Mouse (Mus musculus) cerebellum, adult (tissue): ENCODE measurements around the gene Prkn.

ENCODE experiments used
- ATAC-seq: cut with Nextera tagmentation; 2 replicates; pipeline ENCODE4 v1.9.2; 2017; ENCODE audit warnings: mild to moderate bottlenecking, moderate library complexity, mixed read lengths; ENCODE audit not compliant: insufficient number of reproducible peaks, low FRiP score, low TSS enrichment

Prkn gene

DNA sequence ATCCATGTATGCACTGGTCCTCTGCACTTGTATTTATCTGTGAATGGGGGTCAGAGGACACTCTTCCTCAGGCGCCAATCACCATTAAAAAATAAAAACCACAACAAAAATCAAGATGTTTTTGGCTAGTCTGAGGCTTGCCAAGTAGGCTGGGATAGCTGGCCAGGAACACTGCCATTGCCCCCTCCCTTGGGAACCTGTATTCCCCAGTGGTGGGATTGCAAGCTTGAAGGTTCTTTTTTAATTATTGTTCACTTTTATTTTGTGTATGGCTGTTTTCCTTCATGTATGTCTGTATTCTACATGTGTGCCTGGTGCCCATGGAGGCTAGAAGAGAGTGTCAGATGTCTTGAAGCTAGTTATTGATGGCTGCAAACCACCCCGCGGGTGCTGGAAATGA, 664.3 kb downstream of the Prkn start:
- ATAC-seq = no peak

DNA sequence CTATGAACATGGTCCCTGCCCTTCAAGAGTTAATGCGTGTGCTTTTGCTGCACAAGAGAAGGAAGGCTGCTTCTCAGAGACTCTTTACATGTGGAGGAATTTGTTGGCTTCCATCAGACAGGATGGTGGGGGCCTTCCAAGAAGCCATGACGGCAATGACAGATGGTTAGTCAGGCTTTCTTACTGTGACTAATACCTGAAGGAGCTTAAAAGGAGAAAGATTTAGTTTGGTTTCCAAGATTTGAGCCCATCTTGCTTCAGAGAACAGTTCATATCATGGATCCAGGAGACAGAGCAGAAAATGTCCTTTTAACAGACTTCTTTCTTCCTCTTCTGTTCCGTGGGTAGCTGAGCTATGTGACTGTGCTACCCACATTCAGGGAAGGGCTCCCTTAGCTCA, 666.9 kb downstream of the Prkn start:
- ATAC-seq = no peak

DNA sequence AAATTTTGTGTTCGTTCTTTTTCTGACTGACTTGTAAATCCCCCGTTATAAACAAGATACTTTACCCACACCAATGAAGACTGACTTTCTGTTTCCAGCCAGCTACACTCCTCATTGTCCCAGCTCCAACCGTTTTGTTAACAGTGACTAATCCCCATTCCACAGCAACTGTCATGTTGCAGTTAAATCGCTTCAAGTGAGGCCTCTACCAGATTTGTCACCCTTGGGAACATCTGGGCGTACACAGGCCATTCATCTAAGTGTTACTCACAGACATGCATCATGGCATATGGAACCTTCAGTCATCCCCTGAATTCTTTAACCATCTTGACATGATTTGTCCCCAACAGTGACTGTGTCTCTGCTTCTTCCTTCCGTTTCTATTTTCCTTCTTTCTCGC, 669.9 kb downstream of the Prkn start:
- ATAC-seq = no peak

DNA sequence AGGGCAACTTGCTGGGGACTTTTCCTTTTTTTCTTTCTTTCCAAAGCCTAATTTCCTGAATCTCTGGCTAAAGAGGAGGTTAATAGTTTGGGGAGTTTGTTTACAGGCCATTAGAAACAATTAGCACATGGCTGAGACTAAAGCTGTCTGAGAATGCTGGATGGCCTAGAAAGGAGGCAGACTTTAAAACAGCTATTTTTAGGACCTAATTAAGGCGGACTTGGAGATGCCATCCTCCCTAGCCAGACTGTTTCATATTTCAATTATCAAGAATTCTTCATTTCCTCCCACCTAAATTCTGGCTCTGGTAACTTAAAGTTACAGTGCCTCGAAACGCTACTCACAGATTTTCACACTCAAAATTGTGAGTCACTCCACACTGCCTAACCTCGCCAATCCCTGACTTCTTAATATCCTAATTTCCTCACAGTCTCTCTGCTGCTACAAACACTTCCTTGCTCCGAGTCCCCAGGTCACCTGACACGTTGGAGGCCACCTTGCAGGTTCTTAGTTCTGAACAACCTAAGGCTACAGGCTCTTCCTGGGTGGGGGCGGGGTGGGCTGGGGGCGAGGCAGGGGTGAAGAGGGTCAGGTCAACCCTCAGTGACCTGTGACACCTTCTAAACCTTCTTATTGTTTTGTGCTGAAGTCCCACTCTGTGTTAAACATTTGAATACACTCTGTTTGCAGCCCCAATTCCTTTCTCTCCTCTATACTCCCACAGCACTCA, 674.0 kb downstream of the Prkn start:
- ATAC-seq = no peak

DNA sequence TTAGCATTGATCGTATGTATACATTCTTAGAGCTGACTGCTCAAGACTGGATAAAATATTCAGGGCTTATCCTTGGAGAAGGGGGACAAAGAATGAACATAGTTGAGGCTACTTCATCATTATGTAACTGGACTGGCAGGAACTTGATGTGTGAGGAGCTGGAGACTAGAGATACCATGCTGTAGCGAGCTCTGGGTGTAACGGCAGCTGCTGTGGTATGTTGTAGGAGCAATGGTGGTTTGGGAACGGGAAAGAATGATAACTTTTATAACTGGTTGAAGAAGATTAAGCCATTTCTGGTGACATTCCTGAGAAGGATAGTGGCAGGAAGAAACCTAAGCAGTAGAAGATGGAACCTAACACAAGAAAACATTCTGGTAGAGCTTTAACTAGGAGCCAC, 675.4 kb downstream of the Prkn start:
- no peak for ATAC-seq

DNA sequence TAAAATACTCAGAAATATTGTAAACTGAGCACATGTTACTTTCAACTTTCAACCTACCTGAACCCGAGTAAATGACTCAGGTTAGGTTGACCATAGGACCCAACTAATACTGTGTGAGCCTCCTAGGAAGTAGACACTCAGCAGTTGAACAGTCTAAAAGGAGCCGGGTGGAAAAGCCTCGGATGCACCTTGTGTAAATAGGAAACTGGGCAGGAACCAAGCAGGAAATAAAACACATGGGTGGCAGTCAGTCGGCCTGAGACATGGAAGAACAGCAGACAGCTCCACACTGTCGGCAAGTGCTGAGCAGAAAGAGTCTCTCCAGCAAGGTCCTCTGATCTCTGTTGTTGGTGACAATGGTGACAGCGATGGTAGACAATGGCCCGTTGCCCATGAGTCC, 676.0 kb downstream of the Prkn start:
- no peak for ATAC-seq

DNA sequence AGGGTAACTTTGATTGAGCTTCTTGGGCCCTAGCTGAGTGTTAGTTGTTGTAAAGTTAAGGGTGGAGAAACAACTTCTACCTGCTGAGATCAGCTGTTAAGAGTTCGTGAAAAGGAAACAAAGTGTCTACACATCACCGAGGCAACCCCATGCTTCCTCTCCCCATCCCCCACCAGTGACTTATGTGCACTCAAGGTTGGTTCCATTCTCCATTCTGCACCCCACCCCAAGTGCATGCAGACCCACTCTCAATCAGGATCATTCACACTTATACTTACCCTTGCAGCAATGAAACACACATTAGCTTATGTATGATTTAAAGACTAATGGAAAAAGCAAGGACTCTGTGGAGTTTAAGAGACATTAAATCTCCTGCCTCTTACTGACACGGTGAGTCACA, 691.9 kb downstream of the Prkn start:
- ATAC-seq = no peak

DNA sequence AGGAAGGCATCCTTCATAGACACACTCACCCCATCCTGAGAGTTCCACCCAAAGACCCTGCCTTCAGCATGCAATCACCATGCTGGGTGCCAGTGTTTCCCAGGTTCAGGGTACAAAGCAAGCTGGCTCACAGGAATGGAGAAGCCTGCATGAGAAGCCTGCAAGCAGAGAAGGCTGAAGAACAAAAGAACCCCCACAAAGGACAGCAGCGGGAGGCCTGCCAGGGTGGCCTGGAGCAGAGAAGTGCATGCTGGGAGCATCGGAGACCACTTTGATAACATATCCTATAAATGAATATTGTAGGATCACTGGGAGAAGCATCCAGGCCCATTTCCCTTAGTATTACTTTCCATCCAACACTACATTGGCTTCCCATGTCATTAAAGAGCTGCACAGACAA, 692.6 kb downstream of the Prkn start:
- ATAC-seq = no peak

DNA sequence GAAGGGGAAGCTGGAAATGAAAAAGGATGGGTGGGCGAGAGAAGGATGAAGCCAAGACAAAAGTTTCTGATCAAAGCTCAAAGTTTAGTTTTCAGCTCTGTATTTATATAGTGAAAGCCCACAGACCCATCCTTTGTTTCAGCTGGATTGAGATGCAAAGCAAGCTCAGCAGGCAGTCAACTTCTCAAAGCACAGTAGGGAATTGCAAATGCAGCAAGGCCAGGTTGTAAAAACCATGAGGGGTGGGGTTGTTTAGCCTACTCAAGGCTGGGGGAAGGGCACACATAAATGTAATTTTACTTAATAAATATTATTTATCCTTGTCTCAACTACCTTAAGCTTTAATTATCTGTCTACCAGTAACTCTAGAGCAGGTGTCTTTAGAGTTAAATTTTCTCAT, 693.7 kb downstream of the Prkn start:
- no peak for ATAC-seq

DNA sequence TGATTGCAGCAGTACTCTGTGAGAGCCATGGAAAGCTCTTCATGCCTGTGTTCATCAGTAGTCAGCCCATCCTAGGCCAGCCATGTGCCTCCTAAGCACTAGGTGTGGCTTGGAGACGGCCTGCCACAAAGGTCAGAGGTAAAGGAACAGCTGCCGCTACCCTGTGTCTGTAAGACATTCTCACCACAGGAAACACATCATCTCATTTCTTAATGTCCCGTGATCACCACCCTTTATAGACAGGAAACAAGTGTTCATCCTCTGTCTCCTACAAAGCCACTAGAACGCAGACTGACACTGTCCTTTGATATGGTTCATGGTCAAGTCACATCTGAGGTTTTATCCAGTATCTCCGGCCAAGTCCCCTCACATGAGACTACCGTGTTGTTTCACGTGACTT, 698.6 kb downstream of the Prkn start:
- ATAC-seq = no peak

DNA sequence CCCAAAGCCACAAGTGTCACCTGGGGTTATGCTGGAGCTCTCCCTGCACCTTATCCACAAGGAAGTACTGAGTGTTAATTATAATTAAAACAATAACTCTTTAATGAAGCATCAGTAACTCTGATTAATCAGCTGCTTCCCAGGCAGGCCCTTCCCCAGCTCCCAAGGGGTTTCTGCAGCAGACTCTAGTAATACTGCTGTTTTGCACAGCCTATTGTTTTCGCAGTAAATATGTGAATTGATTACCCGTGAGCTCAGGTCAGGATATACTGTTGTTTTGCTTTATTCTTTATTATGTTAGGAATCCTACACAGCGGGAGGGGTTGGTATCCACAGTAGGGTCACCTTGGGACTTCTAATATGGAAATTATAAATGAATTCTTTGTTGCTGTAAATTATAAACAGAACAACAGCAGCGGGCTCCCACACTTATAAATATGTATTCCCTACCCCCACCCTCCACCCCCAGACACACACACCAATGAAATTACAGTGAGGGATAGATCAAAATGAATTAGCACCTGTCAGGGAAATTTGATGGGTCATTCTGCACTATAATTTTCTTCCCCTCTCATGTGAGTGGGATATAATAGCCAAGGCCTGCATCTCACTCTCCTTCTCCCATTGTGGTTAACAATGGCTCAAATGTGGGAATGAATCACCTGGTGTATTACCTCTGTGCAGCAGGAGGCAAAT, 701.9 kb downstream of the Prkn start:
- ATAC-seq = no peak

DNA sequence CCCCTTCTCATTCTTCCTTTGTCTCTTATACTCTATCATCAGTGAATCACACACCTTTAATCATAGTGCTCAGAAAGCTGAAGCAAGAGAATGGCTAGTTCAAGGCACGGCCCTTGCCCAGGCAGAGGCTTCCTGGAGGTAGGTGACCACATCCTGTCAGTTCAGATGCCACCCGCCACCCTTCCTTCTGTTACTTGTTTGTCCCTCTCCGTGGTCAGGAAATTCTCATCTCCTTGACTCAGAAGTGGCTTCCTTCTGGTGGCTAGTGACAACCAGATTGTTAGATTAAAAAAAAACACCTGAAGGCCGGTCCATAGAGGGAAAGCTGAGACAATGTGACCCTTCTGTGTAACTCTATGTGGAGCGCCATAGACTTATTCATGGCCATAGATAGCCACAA, 710.4 kb downstream of the Prkn start:
- no peak for ATAC-seq

DNA sequence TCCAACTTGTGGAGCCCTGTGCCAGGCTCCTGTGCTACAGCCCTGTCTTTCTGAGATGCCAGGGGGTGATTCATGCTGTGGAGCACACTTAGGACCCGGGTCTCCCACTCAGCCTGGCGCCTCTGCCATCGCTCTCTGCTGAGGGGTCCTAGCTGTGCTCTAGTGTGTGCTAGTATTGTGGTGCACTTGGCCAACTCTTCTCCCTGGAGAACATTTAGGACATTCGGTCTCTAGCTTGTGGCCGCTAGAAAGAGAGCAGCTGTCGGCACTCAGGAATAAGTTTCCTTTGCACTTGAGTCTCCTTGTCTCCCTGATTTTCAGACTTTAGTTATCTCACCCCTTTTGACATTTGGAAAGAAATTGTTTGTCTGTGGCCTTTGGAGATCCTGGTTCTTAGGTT, 725.5 kb downstream of the Prkn start:
- no peak for ATAC-seq

DNA sequence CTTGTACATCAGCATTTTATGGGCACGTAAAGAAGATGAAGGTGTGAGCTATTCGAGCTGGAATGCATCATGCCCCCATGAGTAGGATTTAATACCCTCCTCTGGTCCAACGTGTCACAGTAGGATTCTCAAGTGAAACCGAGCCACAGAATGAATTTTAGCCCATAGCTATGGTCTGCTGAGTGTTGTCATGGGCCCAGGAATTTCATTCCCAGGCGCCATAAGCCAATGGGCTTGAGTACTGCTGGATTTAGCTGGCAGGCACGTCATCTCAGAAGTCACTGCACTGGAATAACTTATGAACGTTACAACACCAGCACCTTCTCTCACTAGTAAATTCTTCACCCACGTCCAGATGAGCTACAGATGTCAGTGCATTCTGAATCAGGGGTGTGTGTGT, 730.2 kb downstream of the Prkn start:
- no peak for ATAC-seq

DNA sequence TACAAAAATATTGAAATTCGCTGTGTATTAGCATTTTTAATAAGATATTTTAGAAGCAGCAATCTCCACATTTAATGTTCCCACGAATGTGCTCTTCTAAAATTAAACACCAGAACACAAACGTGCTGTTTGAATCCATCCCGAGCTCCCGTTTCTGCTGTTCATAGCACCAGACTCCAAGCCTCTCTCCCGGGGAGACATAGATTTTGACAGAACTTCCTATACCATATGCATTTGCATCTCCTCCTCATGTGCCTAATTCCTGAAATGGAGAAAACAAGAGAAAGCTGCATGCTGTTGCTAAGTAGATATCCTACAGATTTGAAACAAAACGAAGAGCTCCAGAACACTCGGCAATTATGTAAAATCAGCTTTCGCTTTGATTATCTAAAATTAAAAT, 733.5 kb downstream of the Prkn start:
- no peak for ATAC-seq

DNA sequence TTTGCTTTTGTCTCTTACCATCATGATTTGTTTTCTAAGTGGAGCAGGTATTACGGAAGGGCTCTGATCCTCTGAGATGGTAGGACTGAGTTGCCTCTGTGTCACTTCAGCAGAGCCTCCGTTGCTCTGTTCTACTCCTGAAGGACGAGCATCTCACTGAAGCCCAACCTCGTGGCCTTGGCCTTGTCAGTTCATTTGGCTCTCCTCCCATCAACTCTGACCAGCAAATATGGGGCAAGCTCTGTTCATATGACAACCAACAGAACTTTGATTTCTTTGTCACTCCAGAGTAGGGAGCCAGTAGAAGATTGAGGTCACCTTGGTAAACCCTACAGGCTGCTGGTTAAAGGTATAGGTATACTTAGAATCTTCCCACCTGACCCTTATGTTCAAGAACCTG, 745.3 kb downstream of the Prkn start:
- ATAC-seq = no peak

DNA sequence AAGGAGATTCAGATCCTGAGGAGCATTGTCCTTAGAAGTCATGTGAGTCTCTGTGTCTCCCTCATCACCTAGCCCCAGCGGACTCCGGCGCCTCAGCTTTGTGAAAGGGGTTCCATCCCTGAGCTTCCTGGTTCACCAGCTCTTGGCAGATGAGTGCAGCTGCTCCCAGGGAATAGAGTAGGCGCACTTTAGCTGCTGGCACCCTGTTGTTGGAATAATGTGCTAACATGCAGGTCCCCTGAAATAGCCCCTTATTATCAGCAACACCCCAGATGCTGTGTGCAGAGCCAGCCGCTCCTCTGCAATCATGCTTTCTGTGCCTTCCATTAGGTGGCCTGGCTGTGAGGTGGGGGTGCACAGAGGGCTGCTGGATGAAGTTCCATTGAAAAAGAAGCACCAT, 767.7 kb downstream of the Prkn start:
- no peak for ATAC-seq

DNA sequence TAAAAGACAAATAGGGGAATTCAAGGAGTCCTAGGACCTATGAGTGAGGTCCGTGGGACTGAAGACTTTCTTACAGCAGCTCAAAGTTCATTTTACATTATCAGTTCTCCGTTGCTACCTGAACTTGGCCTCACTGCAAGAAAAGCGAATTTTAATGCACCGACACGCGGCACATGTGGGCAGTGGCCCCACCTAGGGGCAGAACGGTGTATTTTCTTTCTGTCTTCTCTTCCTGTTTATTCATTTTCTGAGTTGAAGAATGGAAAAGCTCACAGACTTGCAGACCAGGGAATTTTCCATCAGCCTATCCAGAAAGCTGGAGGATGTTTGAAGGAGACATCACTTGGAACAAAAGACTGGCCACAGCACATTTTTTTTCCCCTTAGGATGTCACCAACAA, 771.3 kb downstream of the Prkn start:
- ATAC-seq = no peak

DNA sequence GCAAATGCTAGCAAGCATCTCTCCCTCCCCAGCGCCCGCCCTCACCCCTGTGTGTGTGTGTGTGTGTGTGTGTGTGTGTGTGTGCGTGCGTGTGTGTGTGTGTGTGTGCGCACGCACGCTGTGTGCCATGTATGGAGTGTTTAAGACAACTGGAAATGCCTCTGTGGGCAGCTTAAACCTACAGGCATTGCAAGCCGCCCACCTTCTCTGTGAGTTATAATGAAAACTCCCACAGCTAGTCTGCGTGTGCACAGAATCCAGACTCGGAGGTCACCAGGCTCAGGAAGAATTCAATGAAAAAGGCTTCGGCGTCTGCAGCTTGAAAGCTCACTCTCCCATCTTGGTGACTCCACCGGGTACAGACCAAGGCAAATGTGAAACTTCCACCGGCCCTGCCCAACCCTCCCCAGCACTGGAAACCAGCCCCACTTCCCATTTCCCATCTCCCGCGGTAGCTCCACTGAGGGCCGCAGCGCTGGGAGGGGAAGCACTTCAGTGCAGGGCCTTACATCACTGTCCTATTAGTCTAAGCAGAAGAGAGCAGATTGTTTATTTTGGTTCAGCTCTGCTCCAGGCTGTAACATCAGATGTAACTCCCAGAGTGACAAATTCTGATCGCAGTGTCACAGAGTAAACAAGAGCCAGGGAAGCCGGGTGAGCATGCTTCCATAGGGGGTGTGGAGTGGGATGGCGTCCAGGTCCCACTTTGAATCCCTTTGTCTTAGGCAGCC, 772.8 kb downstream of the Prkn start:
- no peak for ATAC-seq

DNA sequence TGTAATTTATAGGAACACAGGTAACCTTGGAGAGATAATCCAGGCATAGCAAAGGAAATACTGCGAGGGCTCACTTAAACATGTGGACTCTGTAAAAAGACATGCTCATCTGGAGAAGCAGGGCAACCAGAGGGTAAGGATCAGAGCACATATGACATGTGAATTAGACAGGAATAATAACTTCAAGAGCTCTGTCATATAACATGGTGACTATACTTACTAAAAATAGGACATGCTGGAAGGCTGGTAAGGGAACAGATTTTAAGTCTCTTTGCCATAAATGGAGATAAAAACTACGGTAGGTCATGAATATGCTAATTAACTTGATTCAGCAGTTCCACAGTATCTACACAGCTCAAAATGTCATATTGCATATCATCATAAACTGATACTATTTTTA, 777.4 kb downstream of the Prkn start:
- ATAC-seq = no peak

DNA sequence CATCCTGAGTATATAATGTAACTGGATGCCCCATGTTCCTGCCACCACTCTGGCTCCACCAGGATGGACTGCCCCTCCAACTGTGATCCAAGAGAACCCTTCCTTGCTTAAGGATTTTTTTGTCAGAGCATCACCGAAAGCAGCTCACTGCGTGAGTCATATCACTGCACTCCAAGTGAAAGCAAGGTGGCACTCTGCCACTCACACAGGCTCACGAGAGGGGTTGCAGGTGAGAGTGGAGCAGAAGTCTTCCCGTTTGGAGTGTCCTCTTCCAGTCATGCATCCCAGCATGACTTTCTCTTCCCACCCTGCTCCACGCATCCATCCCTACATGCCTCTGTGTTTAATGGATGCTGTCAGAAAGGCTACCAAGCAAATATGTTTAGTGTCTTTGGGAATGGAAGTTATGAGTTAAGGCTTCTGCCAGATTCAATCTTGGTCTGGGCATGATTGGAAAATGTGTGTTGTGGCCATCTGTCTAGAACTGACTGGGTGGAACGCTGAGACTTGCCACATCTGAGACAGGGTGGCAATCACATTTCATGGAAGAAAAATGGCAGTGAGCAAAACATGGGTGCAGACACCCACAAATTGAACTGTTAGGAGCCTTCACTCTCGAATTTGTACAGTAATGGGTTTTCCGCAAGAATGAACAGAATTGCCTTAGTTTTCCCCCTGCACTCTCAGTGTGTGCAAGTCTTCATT, 778.9 kb downstream of the Prkn start:
- ATAC-seq = no peak
